Comparison of ENCODE assay signal across 8 mouse cellular contexts in the genomic region with DNA sequence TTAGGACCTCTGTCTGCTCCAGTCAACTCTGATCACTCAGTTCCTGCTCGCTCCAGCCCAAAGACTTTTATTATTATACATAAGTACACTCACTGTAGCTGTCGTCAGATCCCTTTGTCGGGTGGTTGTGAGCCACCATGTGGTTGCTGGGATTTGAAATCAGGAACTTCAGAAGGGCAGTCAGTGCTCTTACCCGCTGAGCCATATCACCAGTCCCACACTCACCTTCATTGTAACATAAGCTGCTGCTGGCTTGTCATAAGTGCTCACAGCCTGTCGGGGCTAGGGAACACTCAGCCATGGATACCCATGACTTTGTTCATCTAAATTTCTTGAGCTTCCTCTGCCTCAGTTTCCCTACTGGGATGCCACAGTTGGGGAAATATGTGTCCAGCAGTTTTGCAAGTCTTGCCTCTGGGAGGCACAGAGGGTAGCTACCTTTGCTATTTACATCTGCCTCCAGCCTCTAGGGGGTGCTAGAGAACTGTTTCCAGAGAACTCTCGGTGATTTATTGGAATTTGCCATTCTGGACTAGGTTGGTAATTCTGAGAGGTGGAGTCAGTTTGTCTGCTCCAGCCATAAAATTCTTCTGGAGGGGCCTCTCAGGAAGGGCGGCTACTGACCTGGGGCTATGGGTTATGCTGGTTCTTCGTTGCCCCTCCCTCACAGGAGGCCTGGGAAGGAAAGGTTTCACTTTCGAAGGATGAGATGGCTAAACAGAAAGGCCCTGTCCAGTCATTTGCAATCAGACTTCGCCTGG. TPM values are rescaled to one million over a fixed set of nuclear protein-coding genes. Genes with fewer than 3 reads are reported as not detected.
DNase-seq lines count a peak whose midpoint lies in the region; ATAC-seq and TF ChIP-seq lines count a peak whose summit lies in the region.

No protein-coding gene starts in this region.

- 27% methylated on average over 10 of the region's 10 CpGs for WGBS in heart, embryonic 16.5 days
- 24% methylated on average over 10 of the region's 10 CpGs for WGBS in lung, postnatal 0 days

- H3K4me2 ChIP-seq in heart, embryonic 16.5 days (ENCODE audit: low read depth, low read length), result peak overlapping the region; percentile 59
- H3K4me2 ChIP-seq in lung, postnatal 0 days (replicated peaks; ENCODE audit: low read depth, low read length), result peak overlapping the region; percentile 27

- ATAC-seq in heart, embryonic 16.5 days (replicated peaks; ENCODE audit: extremely low read depth, insufficient read depth, low FRiP score), result 0 out of 2 replicates have a peak, but pooled peaks have one; percentile 32
- peak; percentile 70 for ATAC-seq in lung, postnatal 0 days

- H3K27ac ChIP-seq in left cerebral cortex, adult 2 months, result 0 out of 2 replicates have a peak overlapping the region, but pooled peaks have one; percentile 6
- H3K27ac ChIP-seq in heart, embryonic 16.5 days (ENCODE audit: low read length), result no peak overlapping the region
- no peak overlapping the region for H3K27ac ChIP-seq in lung, postnatal 0 days (ENCODE audit: low read length)

- TF ChIP-seq EP300 in lung, postnatal 0 days (IDR thresholded peaks at IDR 0.05), result no peak

- peak overlapping the region; percentile 37 for H3K4me3 ChIP-seq in left cerebral cortex, adult 2 months
- H3K4me3 ChIP-seq in heart, embryonic 16.5 days (ENCODE audit: low read length), result peak overlapping the region; percentile 38
- peak overlapping the region; percentile 6; the same call in 1 of the 2 replicates for H3K4me3 ChIP-seq in lung, postnatal 0 days (ENCODE audit: low read depth, low read length)

- DNase-seq in left cerebral cortex, adult 2 months (ENCODE audit: extremely low spot score in 1 of 2, low spot score in 2 of 2), result peak; percentile 58 to 69
- no peak for DNase-seq in left cerebral cortex, adult 8-10 months (ENCODE audit: low spot score in 2 of 2)
- peak; percentile 80 to 96 for DNase-seq in adrenal gland, adult (ENCODE audit: inconsistent age in 2 of 2, low spot score in 1 of 2)
- peak; percentile 88 for DNase-seq in embryo, embryonic 11 days
- DNase-seq in kidney, postnatal 4 days, result peak; percentile 68 to 78
- peak; percentile 90 for DNase-seq in lung, postnatal 0 days (ENCODE audit: low spot score)
- peak; percentile 50 for DNase-seq in spleen, adult 12 weeks (ENCODE audit: low spot score)

- intact Hi-C loops in left cerebral cortex, adult 2 months (cut with DNase I), result no loop called here

- H3K9me3 ChIP-seq in heart, embryonic 16.5 days (replicated peaks; ENCODE audit: control insufficient read depth, low read length), result no peaks in the 10 kb centered on the region
- no peaks in the 10 kb centered on the region for H3K9me3 ChIP-seq in lung, postnatal 0 days (ENCODE audit: low read length)

- peaks cover 11% of the 10 kb centered on the region for H3K36me3 ChIP-seq in heart, embryonic 16.5 days (ENCODE audit: control insufficient read depth, insufficient read depth)
- no peaks in the 10 kb centered on the region for H3K36me3 ChIP-seq in lung, postnatal 0 days (ENCODE audit: insufficient read depth, low read length)

- H3K4me1 ChIP-seq in heart, embryonic 16.5 days (ENCODE audit: control insufficient read depth, insufficient read depth, low read length), result peaks cover 13% of the 10 kb centered on the region
- peaks cover 9% of the 10 kb centered on the region; the same call in 1 of the 2 replicates for H3K4me1 ChIP-seq in lung, postnatal 0 days (ENCODE audit: insufficient read depth, low read depth, low read length)

- peak; percentile 93 for TF ChIP-seq CTCF in left cerebral cortex, adult 2 months (IDR thresholded peaks at IDR 0.05)
- TF ChIP-seq CTCF in lung, postnatal 0 days (IDR thresholded peaks at IDR 0.05), result peak; percentile 84

- H3K9ac ChIP-seq in heart, embryonic 16.5 days (ENCODE audit: low read length), result peak overlapping the region; percentile 49; the same call in 1 of the 2 replicates
- no peak overlapping the region for H3K9ac ChIP-seq in lung, postnatal 0 days (replicated peaks; ENCODE audit: low read depth)

- H3K27me3 ChIP-seq in heart, embryonic 16.5 days (ENCODE audit: control insufficient read depth, insufficient read depth, low read length), result peaks cover 37% of the 10 kb centered on the region
- peaks cover 27% of the 10 kb centered on the region for H3K27me3 ChIP-seq in lung, postnatal 0 days (replicated peaks; ENCODE audit: insufficient read depth, low read length)

RNA-seq across cellular contexts. Expression of a gene that starts 3.2 kb away (rescaled TPM):
- under 1 TPM; 0.68 TPM for total RNA-seq in left cerebral cortex, adult 2 months (2021)
- total RNA-seq in left cerebral cortex, adult 8-10 months (2022), result 1 to 10 TPM in 2 of 4 experiments, under 1 TPM in 2; 0.78 to 1.4 (median 1.0) TPM
- polyA plus RNA-seq in heart, embryonic 16.5 days (2015; fragmentation: Nextera tagmentation; extraction: Ambion mirVana), result 1.8 and 3.7 TPM in 2 replicates
- 0.41 and 0.52 TPM in 2 replicates for polyA plus RNA-seq in lung, postnatal 0 days (2015; fragmentation: Nextera tagmentation; extraction: Ambion mirVana)

RNA-seq across cellular contexts. Expression of a gene that starts 8.1 kb away (rescaled TPM):
- 10 to 100 TPM; 50.9 to 56.0 TPM for total RNA-seq in left cerebral cortex, adult 2 months (2021)
- total RNA-seq in left cerebral cortex, adult 8-10 months (2022), result 10 to 100 TPM; 60.6 to 69.2 (median 62.3) TPM
- 16.8 and 19.8 TPM in 2 replicates for polyA plus RNA-seq in heart, embryonic 16.5 days (2015; fragmentation: Nextera tagmentation; extraction: Ambion mirVana)
- polyA plus RNA-seq in lung, postnatal 0 days (2015; fragmentation: Nextera tagmentation; extraction: Ambion mirVana), result 45.2 and 47.7 TPM in 2 replicates

RNA-seq across cellular contexts. Expression of a gene that starts 22.6 kb away (rescaled TPM):
- total RNA-seq in left cerebral cortex, adult 2 months (2021), result 100 to 1,000 TPM; 425 to 428 TPM
- total RNA-seq in left cerebral cortex, adult 8-10 months (2022), result 100 to 1,000 TPM; 423 to 484 (median 468) TPM
- 42.2 and 46.9 TPM in 2 replicates for polyA plus RNA-seq in heart, embryonic 16.5 days (2015; fragmentation: Nextera tagmentation; extraction: Ambion mirVana)
- 43.1 and 43.5 TPM in 2 replicates for polyA plus RNA-seq in lung, postnatal 0 days (2015; fragmentation: Nextera tagmentation; extraction: Ambion mirVana)

RNA-seq across cellular contexts. Expression of a gene that starts 22.7 kb away (rescaled TPM):
- total RNA-seq in left cerebral cortex, adult 2 months (2021), result 1 to 10 TPM; 4.3 TPM
- total RNA-seq in left cerebral cortex, adult 8-10 months (2022), result 1 to 10 TPM; 4.6 to 6.4 (median 5.5) TPM
- 29.7 and 33.3 TPM in 2 replicates for polyA plus RNA-seq in heart, embryonic 16.5 days (2015; fragmentation: Nextera tagmentation; extraction: Ambion mirVana)
- 10.4 and 11.5 TPM in 2 replicates for polyA plus RNA-seq in lung, postnatal 0 days (2015; fragmentation: Nextera tagmentation; extraction: Ambion mirVana)

RNA-seq across cellular contexts. Expression of a gene that starts 26.2 kb away (rescaled TPM):
- total RNA-seq in left cerebral cortex, adult 2 months (2021), result under 1 TPM; 0.23 to 0.32 TPM
- under 1 TPM in 3 of 4 experiments, not detected in 1; 0.11 to 0.57 (median 0.19) TPM for total RNA-seq in left cerebral cortex, adult 8-10 months (2022)
- polyA plus RNA-seq in heart, embryonic 16.5 days (2015; fragmentation: Nextera tagmentation; extraction: Ambion mirVana), result not detected in 2 replicates
- polyA plus RNA-seq in lung, postnatal 0 days (2015; fragmentation: Nextera tagmentation; extraction: Ambion mirVana), result 0.20 TPM in 1 of 2 replicates, not detected in the other

Comparison
In these comparisons a context has a peak if more than half of its experiments do, and no peak if none do; other contexts are left out.
1. DNase-seq: peak in left cerebral cortex, adult 2 months (2 of 2), adrenal gland, adult (2 of 2), embryo, embryonic 11 days (single experiment), kidney, postnatal 4 days (2 of 2), lung, postnatal 0 days (single experiment) and spleen, adult 12 weeks (single experiment); none in left cerebral cortex, adult 8-10 months (0 of 2).
2. Peak in every context shown above with its lines, with median percentiles within 50 percentile points of each other: H3K4me3 ChIP-seq.